ENCODE assay signal across 8 mouse cellular contexts in genomic region chr9:108992620-108993361, GRCm38 (mm10). TPM values are rescaled to one million over a fixed set of nuclear protein-coding genes. Genes with fewer than 3 reads are reported as not detected.
A peak's percentile ranks its signal among the peaks of the same experiment; 100 is the strongest.
DNase-seq lines count a peak whose midpoint lies in the region; ATAC-seq and TF ChIP-seq lines count a peak whose summit lies in the region.

No protein-coding gene starts in this region.

- no peak overlapping the region for H3K9ac ChIP-seq in forebrain, embryonic 11.5 days (ENCODE audit: low read length)
- no peak overlapping the region for H3K9ac ChIP-seq in limb, embryonic 14.5 days (ENCODE audit: low read depth, low read length, severe bottlenecking)
- no peak overlapping the region for H3K9ac ChIP-seq in neural tube, embryonic 14.5 days (replicated peaks; ENCODE audit: low read depth, low read length)

- no peaks in the 10 kb centered on the region for H3K9me3 ChIP-seq in forebrain, embryonic 11.5 days (ENCODE audit: control insufficient read depth, low read length)
- H3K9me3 ChIP-seq in limb, embryonic 14.5 days (ENCODE audit: control insufficient read depth, low read length), result no peaks in the 10 kb centered on the region
- no peaks in the 10 kb centered on the region for H3K9me3 ChIP-seq in neural tube, embryonic 14.5 days (ENCODE audit: control insufficient read depth, low read length)

- no peaks in the 10 kb centered on the region for H3K27me3 ChIP-seq in forebrain, embryonic 11.5 days (ENCODE audit: control insufficient read depth, insufficient read depth, low read length)
- H3K27me3 ChIP-seq in limb, embryonic 14.5 days (ENCODE audit: control insufficient read depth, insufficient read depth, low read length), result no peaks in the 10 kb centered on the region
- no peaks in the 10 kb centered on the region for H3K27me3 ChIP-seq in neural tube, embryonic 14.5 days (ENCODE audit: control insufficient read depth, insufficient read depth, low read length)

- WGBS in forebrain, embryonic 11.5 days, result 87% methylated on average over 9 of the region's 9 CpGs
- WGBS in limb, embryonic 14.5 days, result 82% methylated on average over 9 of the region's 9 CpGs
- 88% methylated on average over 9 of the region's 9 CpGs for WGBS in neural tube, embryonic 14.5 days

- H3K27ac ChIP-seq in layer of hippocampus, adult 2 months, result peak overlapping the region; percentile 85
- H3K27ac ChIP-seq in forebrain, embryonic 11.5 days (ENCODE audit: low read depth, low read length), result no peak overlapping the region
- no peak overlapping the region for H3K27ac ChIP-seq in limb, embryonic 14.5 days (replicated peaks; ENCODE audit: low read depth, low read length)
- H3K27ac ChIP-seq in neural tube, embryonic 14.5 days (ENCODE audit: low read depth, low read length), result no peak overlapping the region

- no peak for TF ChIP-seq POLR2A in limb, embryonic 14.5 days (IDR thresholded peaks at IDR 0.05; ENCODE audit: borderline replicate concordance, extremely low read depth, insufficient read depth, insufficient read length)

- peak overlapping the region; percentile 68 for H3K4me3 ChIP-seq in layer of hippocampus, adult 2 months
- H3K4me3 ChIP-seq in forebrain, embryonic 11.5 days (ENCODE audit: low read depth, low read length), result peak overlapping the region; percentile 48; the same call in 1 of the 2 replicates
- H3K4me3 ChIP-seq in limb, embryonic 14.5 days (replicated peaks; ENCODE audit: low read length), result peak overlapping the region; percentile 64; the same call in 1 of the 2 replicates
- H3K4me3 ChIP-seq in neural tube, embryonic 14.5 days (ENCODE audit: low read depth, low read length), result peak overlapping the region; percentile 55

- ATAC-seq in forebrain, embryonic 11.5 days (replicated peaks; ENCODE audit: low FRiP score), result no peak
- no peak for ATAC-seq in limb, embryonic 14.5 days (ENCODE audit: low FRiP score, low read depth)
- ATAC-seq in neural tube, embryonic 14.5 days (ENCODE audit: low read depth), result no peak

- no peak overlapping the region; the same call in 1 of the 2 replicates for H3K4me2 ChIP-seq in forebrain, embryonic 11.5 days (ENCODE audit: low read depth, low read length, severe bottlenecking)
- peak overlapping the region; percentile 90 for H3K4me2 ChIP-seq in limb, embryonic 14.5 days (replicated peaks; ENCODE audit: low read depth, low read length, severe bottlenecking)
- peak overlapping the region; percentile 75 for H3K4me2 ChIP-seq in neural tube, embryonic 14.5 days (ENCODE audit: low read depth, low read length)

- no peak for DNase-seq in layer of hippocampus, adult 2 months (ENCODE audit: low spot score in 2 of 2)
- no peak for DNase-seq in layer of hippocampus, adult 9-10 months (ENCODE audit: low spot score)
- DNase-seq in forebrain, embryonic 11.5 days (ENCODE audit: low spot score), result no peak
- DNase-seq in limb, embryonic 14.5 days (ENCODE audit: low spot score), result no peak
- DNase-seq in frontal cortex, postnatal 10 days (ENCODE audit: low spot score in 2 of 2), result no peak
- DNase-seq in right cerebral cortex, postnatal 10 days (ENCODE audit: low spot score in 2 of 2), result no peak
- no peak for DNase-seq in embryo, embryonic 9.5 days (ENCODE audit: extremely low spot score)

- no peak for TF ChIP-seq CTCF in layer of hippocampus, adult 2 months (conservative IDR thresholded peaks at IDR 0.05)

- H3K36me3 ChIP-seq in forebrain, embryonic 11.5 days (ENCODE audit: control insufficient read depth, insufficient read depth, low read length), result no peaks in the 10 kb centered on the region
- H3K36me3 ChIP-seq in limb, embryonic 14.5 days (ENCODE audit: control insufficient read depth, insufficient read depth, low read length), result no peaks in the 10 kb centered on the region
- H3K36me3 ChIP-seq in neural tube, embryonic 14.5 days (ENCODE audit: control insufficient read depth, insufficient read depth, low read length), result no peaks in the 10 kb centered on the region

- H3K4me1 ChIP-seq in forebrain, embryonic 11.5 days (replicated peaks; ENCODE audit: control insufficient read depth, insufficient read depth, low read length), result no peaks in the 10 kb centered on the region
- peaks cover 26% of the 10 kb centered on the region for H3K4me1 ChIP-seq in limb, embryonic 14.5 days (ENCODE audit: control insufficient read depth, insufficient read depth, low read length)
- H3K4me1 ChIP-seq in neural tube, embryonic 14.5 days (ENCODE audit: control insufficient read depth, insufficient read depth, low read length), result peaks cover 4% of the 10 kb centered on the region; the same call in 1 of the 2 replicates

RNA-seq across cellular contexts. Expression of gene Pfkfb4, which starts 1.2 kb away (rescaled TPM):
- 10 to 100 TPM; 10.9 to 11.8 TPM for total RNA-seq in layer of hippocampus, adult 2 months (2021)
- 12.5 and 12.8 TPM in 2 replicates for polyA plus RNA-seq in forebrain, embryonic 11.5 days (2014; fragmentation: Nextera tagmentation; extraction: Ambion mirVana)
- 14.5 and 19.6 TPM in 2 replicates for polyA plus RNA-seq in limb, embryonic 14.5 days (2012; rRNA removed)
- 9.1 and 9.4 TPM in 2 replicates for polyA plus RNA-seq in limb, embryonic 14.5 days (2014; fragmentation: Nextera tagmentation; extraction: Ambion mirVana)
- polyA plus RNA-seq in neural tube, embryonic 14.5 days (2014; fragmentation: Nextera tagmentation; extraction: Ambion mirVana), result 23.2 and 27.9 TPM in 2 replicates

RNA-seq across cellular contexts. Expression of gene Ucn2, which starts 7.0 kb away (rescaled TPM):
- total RNA-seq in layer of hippocampus, adult 2 months (2021), result not detected
- not detected in 2 replicates for polyA plus RNA-seq in forebrain, embryonic 11.5 days (2014; fragmentation: Nextera tagmentation; extraction: Ambion mirVana)
- 6.2 and 6.5 TPM in 2 replicates for polyA plus RNA-seq in limb, embryonic 14.5 days (2012; rRNA removed)
- polyA plus RNA-seq in limb, embryonic 14.5 days (2014; fragmentation: Nextera tagmentation; extraction: Ambion mirVana), result 1.0 and 1.5 TPM in 2 replicates
- 0.24 TPM in 1 of 2 replicates, not detected in the other for polyA plus RNA-seq in neural tube, embryonic 14.5 days (2014; fragmentation: Nextera tagmentation; extraction: Ambion mirVana)

RNA-seq across cellular contexts. Expression of gene Col7a1, which starts 39.4 kb away (rescaled TPM):
- total RNA-seq in layer of hippocampus, adult 2 months (2021), result 1 to 10 TPM; 3.8 to 4.6 TPM
- 2.2 and 3.7 TPM in 2 replicates for polyA plus RNA-seq in forebrain, embryonic 11.5 days (2014; fragmentation: Nextera tagmentation; extraction: Ambion mirVana)
- 44.6 and 49.9 TPM in 2 replicates for polyA plus RNA-seq in limb, embryonic 14.5 days (2012; rRNA removed)
- 17.5 and 25.9 TPM in 2 replicates for polyA plus RNA-seq in limb, embryonic 14.5 days (2014; fragmentation: Nextera tagmentation; extraction: Ambion mirVana)
- 0.64 and 3.0 TPM in 2 replicates for polyA plus RNA-seq in neural tube, embryonic 14.5 days (2014; fragmentation: Nextera tagmentation; extraction: Ambion mirVana)

RNA-seq across cellular contexts. Expression of gene Shisa5, which starts 45.6 kb away (rescaled TPM):
- total RNA-seq in layer of hippocampus, adult 2 months (2021), result 10 to 100 TPM; 56.5 to 58.4 TPM
- 30.4 and 33.9 TPM in 2 replicates for polyA plus RNA-seq in forebrain, embryonic 11.5 days (2014; fragmentation: Nextera tagmentation; extraction: Ambion mirVana)
- 150 and 245 TPM in 2 replicates for polyA plus RNA-seq in limb, embryonic 14.5 days (2012; rRNA removed)
- 82.4 and 86.7 TPM in 2 replicates for polyA plus RNA-seq in limb, embryonic 14.5 days (2014; fragmentation: Nextera tagmentation; extraction: Ambion mirVana)
- 55.4 TPM in 2 replicates for polyA plus RNA-seq in neural tube, embryonic 14.5 days (2014; fragmentation: Nextera tagmentation; extraction: Ambion mirVana)

RNA-seq across cellular contexts. Expression of gene Uqcrc1, which starts 56.4 kb away (rescaled TPM):
- 100 to 1,000 TPM; 337 to 364 TPM for total RNA-seq in layer of hippocampus, adult 2 months (2021)
- 395 and 436 TPM in 2 replicates for polyA plus RNA-seq in forebrain, embryonic 11.5 days (2014; fragmentation: Nextera tagmentation; extraction: Ambion mirVana)
- polyA plus RNA-seq in limb, embryonic 14.5 days (2012; rRNA removed), result 347 and 412 TPM in 2 replicates
- polyA plus RNA-seq in limb, embryonic 14.5 days (2014; fragmentation: Nextera tagmentation; extraction: Ambion mirVana), result 455 and 465 TPM in 2 replicates
- polyA plus RNA-seq in neural tube, embryonic 14.5 days (2014; fragmentation: Nextera tagmentation; extraction: Ambion mirVana), result 480 and 510 TPM in 2 replicates
